Mouse (Mus musculus) stomach, postnatal 0 days (tissue): ENCODE measurements around the gene Fes.

ENCODE experiments used
- CTCF ChIP-seq: IDR thresholded peaks from 2 replicates; pipeline ENCODE4 v1.5.1; 2016; ENCODE audit warnings: antibody characterized with exemption, low read depth, mild to moderate bottlenecking, moderate library complexity
- EP300 ChIP-seq: optimal IDR thresholded peaks from 2 replicates; pipeline ENCODE3; 2016; ENCODE audit warnings: antibody characterized with exemption

DNA sequence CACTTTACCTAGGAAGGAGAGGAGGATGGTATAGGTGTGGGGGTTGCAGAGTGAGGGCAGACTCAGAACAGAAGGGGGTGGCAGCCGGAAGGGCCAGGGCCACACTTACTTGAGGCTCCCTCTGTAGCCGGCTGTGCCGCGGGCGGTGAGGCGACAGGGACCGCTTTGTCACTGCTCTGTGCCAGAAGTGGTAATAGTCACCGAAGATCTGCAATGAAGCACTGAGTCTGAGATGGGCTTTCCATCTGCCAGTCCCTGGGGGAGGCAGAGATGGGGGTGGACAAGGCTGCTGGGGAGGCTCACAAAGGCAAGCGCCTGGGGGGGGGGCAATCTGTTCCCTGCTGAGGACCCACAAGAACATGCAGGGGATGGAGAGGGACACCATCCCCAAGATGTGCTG, 10.2 kb upstream of the Fes start:
- TF ChIP-seq CTCF: no peak
- no peak for TF ChIP-seq EP300
